Comparison of ENCODE assay signal across 24 mouse cellular contexts in genomic region chr5:120005696-120006469, GRCm38 (mm10).
A peak's percentile ranks its signal among the peaks of the same experiment; 100 is the strongest.
DNase-seq lines count a peak whose midpoint lies in the region; ATAC-seq and TF ChIP-seq lines count a peak whose summit lies in the region.
"Had no signal": no experiment of that assay in that cellular context is flagged by ENCODE, and none has a peak within 500 bp of the region (broad histone marks: within the 10 kb centered on the region; RNA-seq: fewer than 3 reads in every experiment).

No protein-coding gene starts in this region.

- H3K4me3 ChIP-seq in heart, embryonic 13.5 days, result no peak overlapping the region
- no peak overlapping the region for H3K4me3 ChIP-seq in heart, embryonic 10.5 days
- H3K4me3 ChIP-seq in heart, postnatal 0 days (ENCODE audit: low read depth, low read length), result no peak overlapping the region
- H3K4me3 ChIP-seq in lung, postnatal 0 days (ENCODE audit: low read depth, low read length), result no peak overlapping the region
- H3K4me3 ChIP-seq: embryonic facial prominence, embryonic 13.5 days; forebrain, embryonic 12.5 days; hindbrain, embryonic 12.5 days had no signal

- no peak overlapping the region for H3K4me2 ChIP-seq in heart, embryonic 13.5 days
- H3K4me2 ChIP-seq in heart, postnatal 0 days (ENCODE audit: low read depth, low read length), result no peak overlapping the region
- H3K4me2 ChIP-seq in lung, postnatal 0 days (replicated peaks; ENCODE audit: low read depth, low read length), result no peak overlapping the region
- H3K4me2 ChIP-seq: embryonic facial prominence, embryonic 13.5 days; forebrain, embryonic 12.5 days; hindbrain, embryonic 12.5 days had no signal

- 51% methylated on average over 6 of the region's 6 CpGs for WGBS in heart, embryonic 13.5 days
- WGBS in heart, embryonic 10.5 days, result 71% methylated on average over 6 of the region's 6 CpGs
- 26% methylated on average over 6 of the region's 6 CpGs for WGBS in heart, postnatal 0 days
- WGBS in lung, postnatal 0 days, result 37% methylated on average over 6 of the region's 6 CpGs

- no peak for ATAC-seq in heart, embryonic 13.5 days (ENCODE audit: extremely low read depth, insufficient number of reproducible peaks, low FRiP score, low TSS enrichment)
- ATAC-seq in heart, postnatal 0 days (ENCODE audit: insufficient read depth, low read depth), result peak; percentile 90
- peak; percentile 57 for ATAC-seq in lung, postnatal 0 days
- peak; percentile 75 to 88 for ATAC-seq in hematopoietic stem cell, adult 5-6 weeks (replicated peaks in 1 of 2; ENCODE audit: insufficient read depth in 1 of 2, low FRiP score in 2 of 2, low TSS enrichment in 1 of 2, low read depth in 1 of 2, poor library complexity in 2 of 2, severe bottlenecking in 2 of 2)
- ATAC-seq: activated CD4-positive, CD25-positive, alpha-beta regulatory T cell, adult 4 months; forebrain, embryonic 16.5 days; hindbrain, embryonic 16.5 days; inflammation-experienced regulatory T-cells, adult 6 months; intestine, postnatal 0 days; Patski had no signal

- DNase-seq in heart, embryonic 10.5 days (ENCODE audit: low spot score), result no peak
- peak; percentile 63 for DNase-seq in heart, postnatal 0 days (ENCODE audit: low spot score)
- no peak for DNase-seq in heart, adult 9 months (ENCODE audit: low spot score in 2 of 2)
- DNase-seq in lung, postnatal 0 days (ENCODE audit: low spot score), result peak; percentile 29
- DNase-seq in lung, postnatal 14 days, result no peak
- DNase-seq in cerebellum, adult 9-11 months, result no peak
- DNase-seq: adrenal gland, adult 8-10 months; adrenal gland, postnatal 36 days; cerebellum, adult 11 months; cerebellum, adult 8-10 months; cerebellum, postnatal 25 days; gastrocnemius, postnatal 10 days; kidney, adult 8-10 months had no signal

- 0 out of 2 replicates have a peak overlapping the region, but pooled peaks have one; percentile 12 for H3K27ac ChIP-seq in heart, embryonic 13.5 days (replicated peaks)
- H3K27ac ChIP-seq in heart, embryonic 10.5 days, result no peak overlapping the region
- peak overlapping the region; percentile 76 for H3K27ac ChIP-seq in heart, postnatal 0 days (ENCODE audit: low read depth)
- H3K27ac ChIP-seq in lung, postnatal 0 days (ENCODE audit: low read length), result no peak overlapping the region
- H3K27ac ChIP-seq: embryonic facial prominence, embryonic 13.5 days; forebrain, embryonic 12.5 days; hindbrain, embryonic 12.5 days had no signal

- H3K4me1 ChIP-seq in heart, embryonic 13.5 days, result peaks cover 8% of the 10 kb centered on the region
- no peaks in the 10 kb centered on the region for H3K4me1 ChIP-seq in heart, embryonic 10.5 days
- no peaks in the 10 kb centered on the region for H3K4me1 ChIP-seq in heart, postnatal 0 days (ENCODE audit: control insufficient read depth, insufficient read depth)
- no peaks in the 10 kb centered on the region for H3K4me1 ChIP-seq in lung, postnatal 0 days (ENCODE audit: insufficient read depth, low read depth, low read length)
- H3K4me1 ChIP-seq: embryonic facial prominence, embryonic 13.5 days; forebrain, embryonic 12.5 days; hindbrain, embryonic 12.5 days had no signal

- peak; percentile 80 for TF ChIP-seq EP300 in heart, postnatal 0 days (IDR thresholded peaks at IDR 0.05; ENCODE audit: low read depth)
- no peak for TF ChIP-seq EP300 in lung, postnatal 0 days (IDR thresholded peaks at IDR 0.05)

- H3K27me3 ChIP-seq in heart, embryonic 13.5 days (replicated peaks), result no peaks in the 10 kb centered on the region
- H3K27me3 ChIP-seq in heart, embryonic 10.5 days (ENCODE audit: insufficient read depth, poor library complexity, severe bottlenecking), result 0 out of 2 replicates have a peak, but pooled peaks cover 4% of the 10 kb centered on the region
- H3K27me3 ChIP-seq in heart, postnatal 0 days (ENCODE audit: control insufficient read depth, insufficient read depth, low read length), result no peaks in the 10 kb centered on the region
- H3K27me3 ChIP-seq in lung, postnatal 0 days (replicated peaks; ENCODE audit: insufficient read depth, low read length), result no peaks in the 10 kb centered on the region
- H3K27me3 ChIP-seq: embryonic facial prominence, embryonic 13.5 days; forebrain, embryonic 12.5 days; hindbrain, embryonic 12.5 days; Patski had no signal

- no peak overlapping the region for H3K9ac ChIP-seq in heart, embryonic 13.5 days
- H3K9ac ChIP-seq in heart, postnatal 0 days (replicated peaks; ENCODE audit: low read depth, low read length), result no peak overlapping the region
- H3K9ac ChIP-seq in lung, postnatal 0 days (replicated peaks; ENCODE audit: low read depth), result no peak overlapping the region
- H3K9ac ChIP-seq: embryonic facial prominence, embryonic 13.5 days; forebrain, embryonic 12.5 days; hindbrain, embryonic 12.5 days had no signal

- no peaks in the 10 kb centered on the region for H3K36me3 ChIP-seq in heart, embryonic 13.5 days
- no peaks in the 10 kb centered on the region for H3K36me3 ChIP-seq in heart, embryonic 10.5 days
- H3K36me3 ChIP-seq in heart, postnatal 0 days (replicated peaks; ENCODE audit: control insufficient read depth, insufficient read depth, low read length), result no peaks in the 10 kb centered on the region
- H3K36me3 ChIP-seq in lung, postnatal 0 days (ENCODE audit: insufficient read depth, low read length), result no peaks in the 10 kb centered on the region
- H3K36me3 ChIP-seq: embryonic facial prominence, embryonic 13.5 days; forebrain, embryonic 12.5 days; hindbrain, embryonic 12.5 days had no signal

- H3K9me3 ChIP-seq in heart, embryonic 13.5 days, result peaks cover 14% of the 10 kb centered on the region
- H3K9me3 ChIP-seq in heart, embryonic 10.5 days, result peaks cover 4% of the 10 kb centered on the region; the same call in 1 of the 2 replicates
- H3K9me3 ChIP-seq in heart, postnatal 0 days (replicated peaks; ENCODE audit: control insufficient read depth, low read length), result peaks cover 15% of the 10 kb centered on the region; the same call in 1 of the 2 replicates
- no peaks in the 10 kb centered on the region; the same call in 1 of the 2 replicates for H3K9me3 ChIP-seq in lung, postnatal 0 days (ENCODE audit: low read length)
- H3K9me3 ChIP-seq: embryonic facial prominence, embryonic 13.5 days had no signal

- no peak for TF ChIP-seq CTCF in heart, postnatal 0 days (IDR thresholded peaks at IDR 0.05; ENCODE audit: low read depth)
- TF ChIP-seq CTCF in lung, postnatal 0 days (IDR thresholded peaks at IDR 0.05), result no peak

Comparison
In these comparisons a context has a peak if more than half of its experiments do, and no peak if none do; other contexts are left out.
1. H3K27ac ChIP-seq: peak in heart, embryonic 13.5 days (single experiment) and heart, postnatal 0 days (single experiment); none in heart, embryonic 10.5 days (single experiment) and lung, postnatal 0 days (single experiment).
2. DNase-seq: peak in heart, postnatal 0 days (single experiment) and lung, postnatal 0 days (single experiment); none in heart, embryonic 10.5 days (single experiment), heart, adult 9 months (0 of 2), lung, postnatal 14 days (single experiment) and cerebellum, adult 9-11 months (single experiment).